In genomic region chr13:93930561-93931340, GRCm38 (mm10) we compare ENCODE assay signal across 13 mouse cellular contexts.
A peak's percentile ranks its signal among the peaks of the same experiment; 100 is the strongest.
DNase-seq lines count a peak whose midpoint lies in the region; ATAC-seq and TF ChIP-seq lines count a peak whose summit lies in the region.
"Had no signal": no experiment of that assay in that cellular context is flagged by ENCODE, and none has a peak within 500 bp of the region (broad histone marks: within the 10 kb centered on the region; RNA-seq: fewer than 3 reads in every experiment).

No protein-coding gene starts in this region.

- H3K27me3 ChIP-seq in forebrain, embryonic 16.5 days (replicated peaks; ENCODE audit: control insufficient read depth, insufficient read depth, low read length) = no peaks in the 10 kb centered on the region
- H3K27me3 ChIP-seq in forebrain, embryonic 11.5 days (ENCODE audit: control insufficient read depth, insufficient read depth, low read length) = no peaks in the 10 kb centered on the region
- no peaks in the 10 kb centered on the region for H3K27me3 ChIP-seq in kidney, embryonic 15.5 days
- no peaks in the 10 kb centered on the region for H3K27me3 ChIP-seq in thymus, adult 2 months (ENCODE audit: control insufficient read depth, insufficient read depth, low read length)
- H3K27me3 ChIP-seq: forebrain, embryonic 15.5 days had no signal

- DNase-seq in forebrain, embryonic 11.5 days (ENCODE audit: low spot score) = no peak
- DNase-seq in kidney, adult 18-20 months = peak; percentile 26
- peak; percentile 56 to 61 for DNase-seq in layer of hippocampus, adult 8-10 months (ENCODE audit: low spot score in 2 of 2)
- DNase-seq in right cerebral cortex, postnatal 14 days = peak; percentile 47
- no peak for DNase-seq in thymus, adult 2 months
- no peak for DNase-seq in B cell, adult 2 months
- DNase-seq: thymus, postnatal 14 days had no signal

- no peak for TF ChIP-seq POLR2A in thymus, adult 2 months (IDR thresholded peaks at IDR 0.05; ENCODE audit: control insufficient read depth, extremely low read depth, insufficient read depth, low read length, poor library complexity)

- no peak overlapping the region for H3K4me3 ChIP-seq in forebrain, embryonic 16.5 days (replicated peaks; ENCODE audit: low read length)
- H3K4me3 ChIP-seq in forebrain, embryonic 11.5 days (ENCODE audit: low read depth, low read length) = no peak overlapping the region
- no peak overlapping the region for H3K4me3 ChIP-seq in kidney, embryonic 15.5 days (replicated peaks)
- H3K4me3 ChIP-seq in thymus, adult 2 months (ENCODE audit: control insufficient read depth, insufficient read depth, low read length) = no peak overlapping the region
- H3K4me3 ChIP-seq: forebrain, embryonic 15.5 days; layer of hippocampus, adult 2 months had no signal

- 56% methylated on average over 7 of the region's 7 CpGs for WGBS in forebrain, embryonic 16.5 days
- WGBS in forebrain, embryonic 11.5 days = 64% methylated on average over 7 of the region's 7 CpGs
- 54% methylated on average over 7 of the region's 7 CpGs for WGBS in kidney, embryonic 15.5 days
- 68% methylated on average over 7 of the region's 7 CpGs for WGBS in thymus, adult 2 months

- H3K4me1 ChIP-seq in forebrain, embryonic 16.5 days (replicated peaks; ENCODE audit: control insufficient read depth, insufficient read depth, low read length) = peaks cover 6% of the 10 kb centered on the region
- H3K4me1 ChIP-seq in forebrain, embryonic 11.5 days (replicated peaks; ENCODE audit: control insufficient read depth, insufficient read depth, low read length) = no peaks in the 10 kb centered on the region
- H3K4me1 ChIP-seq in kidney, embryonic 15.5 days = peaks cover 18% of the 10 kb centered on the region
- no peaks in the 10 kb centered on the region for H3K4me1 ChIP-seq in thymus, adult 2 months (replicated peaks; ENCODE audit: control insufficient read depth, insufficient read depth, low read length)

- no peaks in the 10 kb centered on the region for H3K9me3 ChIP-seq in forebrain, embryonic 16.5 days (ENCODE audit: control insufficient read depth, low read length)
- H3K9me3 ChIP-seq in forebrain, embryonic 11.5 days (ENCODE audit: control insufficient read depth, low read length) = no peaks in the 10 kb centered on the region
- H3K9me3 ChIP-seq in kidney, embryonic 15.5 days (replicated peaks) = no peaks in the 10 kb centered on the region
- H3K9me3 ChIP-seq: forebrain, embryonic 15.5 days; G1E had no signal

- ATAC-seq in forebrain, embryonic 16.5 days = 0 out of 2 replicates have a peak, but pooled peaks have one; percentile 28
- no peak for ATAC-seq in forebrain, embryonic 11.5 days (replicated peaks; ENCODE audit: low FRiP score)
- ATAC-seq in kidney, embryonic 15.5 days (replicated peaks; ENCODE audit: low FRiP score) = no peak; the same call in 1 of the 2 replicates
- ATAC-seq: forebrain, embryonic 15.5 days had no signal

- no peak overlapping the region for H3K27ac ChIP-seq in forebrain, embryonic 16.5 days (ENCODE audit: low read length)
- no peak overlapping the region for H3K27ac ChIP-seq in forebrain, embryonic 11.5 days (ENCODE audit: low read depth, low read length)
- no peak overlapping the region for H3K27ac ChIP-seq in kidney, embryonic 15.5 days
- H3K27ac ChIP-seq in thymus, adult 2 months (ENCODE audit: control insufficient read depth, insufficient read depth, low read length) = no peak overlapping the region
- H3K27ac ChIP-seq: forebrain, embryonic 15.5 days had no signal

- H3K9ac ChIP-seq in forebrain, embryonic 16.5 days (replicated peaks; ENCODE audit: low read depth, low read length) = no peak overlapping the region
- no peak overlapping the region for H3K9ac ChIP-seq in forebrain, embryonic 11.5 days (ENCODE audit: low read length)
- H3K9ac ChIP-seq in kidney, embryonic 15.5 days = no peak overlapping the region
- H3K9ac ChIP-seq: forebrain, embryonic 15.5 days had no signal

- no peak overlapping the region for H3K4me2 ChIP-seq in forebrain, embryonic 16.5 days (ENCODE audit: low read length)
- no peak overlapping the region for H3K4me2 ChIP-seq in forebrain, embryonic 11.5 days (ENCODE audit: low read depth, low read length, severe bottlenecking)
- H3K4me2 ChIP-seq in kidney, embryonic 15.5 days = no peak overlapping the region
- H3K4me2 ChIP-seq: forebrain, embryonic 15.5 days; midbrain, embryonic 11.5 days had no signal

- no peak for TF ChIP-seq CTCF in thymus, adult 2 months (IDR thresholded peaks at IDR 0.05; ENCODE audit: borderline replicate concordance, control insufficient read depth, extremely low read depth, insufficient read depth, low read length, poor library complexity)

- no peaks in the 10 kb centered on the region for H3K36me3 ChIP-seq in forebrain, embryonic 16.5 days (ENCODE audit: control insufficient read depth, insufficient read depth)
- no peaks in the 10 kb centered on the region for H3K36me3 ChIP-seq in forebrain, embryonic 11.5 days (ENCODE audit: control insufficient read depth, insufficient read depth, low read length)
- H3K36me3 ChIP-seq in kidney, embryonic 15.5 days = no peaks in the 10 kb centered on the region
- no peaks in the 10 kb centered on the region for H3K36me3 ChIP-seq in thymus, adult 2 months (ENCODE audit: control insufficient read depth, insufficient read depth, low read length)
- H3K36me3 ChIP-seq: forebrain, embryonic 15.5 days; G1E had no signal

Comparison
In these comparisons a context has a peak if more than half of its experiments do, and no peak if none do; other contexts are left out.
1. DNase-seq: peak in kidney, adult 18-20 months (single experiment), layer of hippocampus, adult 8-10 months (2 of 2) and right cerebral cortex, postnatal 14 days (single experiment); none in forebrain, embryonic 11.5 days (single experiment), thymus, adult 2 months (single experiment) and B cell, adult 2 months (0 of 2).